Mouse (Mus musculus): Measurements from ENCODE around the gene Atp2a1. TPM values are rescaled to one million over a fixed set of nuclear protein-coding genes. Genes with fewer than 3 reads are reported as not detected.

Atp2a1 gene
- polyA plus RNA-seq, 1 experiment from 2014 or later: 0.58 TPM

DNA sequence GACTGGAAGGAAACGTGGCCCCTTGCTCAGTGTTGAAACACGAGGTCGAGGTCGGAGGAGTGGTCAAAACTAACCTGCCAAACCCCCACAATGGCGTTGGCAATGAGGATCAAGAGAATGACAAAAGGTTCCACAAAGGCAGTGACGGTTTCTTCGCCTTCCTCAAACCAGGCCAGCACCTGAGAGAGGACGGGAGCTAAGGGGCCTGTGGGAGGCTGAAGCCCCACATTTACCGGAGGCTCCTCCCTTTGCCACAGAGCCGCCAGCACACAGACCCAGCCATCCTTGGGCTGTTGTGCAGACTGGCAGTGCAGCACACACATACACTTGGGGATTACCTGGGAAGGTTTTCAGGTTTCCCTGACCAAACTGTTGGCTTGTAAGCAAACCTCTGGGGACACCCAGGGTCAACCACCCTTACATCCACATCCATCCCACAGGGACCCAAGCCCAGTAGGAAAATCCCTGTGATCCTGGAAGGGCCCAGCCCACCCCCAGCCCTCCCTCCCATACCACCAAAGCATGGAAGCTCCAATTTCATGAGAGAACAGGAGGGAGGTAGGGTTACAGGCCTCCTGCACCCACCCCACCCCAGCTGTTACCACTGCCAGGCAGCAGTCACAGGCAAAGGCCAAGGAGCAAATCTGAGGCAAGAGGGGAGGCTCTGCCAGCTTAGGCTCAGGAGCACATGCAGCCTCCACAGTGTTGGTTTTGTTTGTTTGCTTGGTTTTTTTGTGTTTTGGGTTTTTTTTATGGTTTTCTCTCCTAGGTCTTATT is 2.1 kb downstream of the Atp2a1 start:
- Histone ChIP-seq H3K4me2 (no peak overlapping the region), H3K27ac (no peak overlapping the region), H3K4me1 (no peaks in the 10 kb centered on the region), H3K27me3 (replicated peaks) (0 out of 2 replicates have a peak, but pooled peaks cover 3% of the 10 kb centered on the region), H3K4me3 (no peak overlapping the region), H3K9ac (no peak overlapping the region), H3K9me3 (no peaks in the 10 kb centered on the region), H3K36me3 (replicated peaks) (no peaks in the 10 kb centered on the region)
- 58% methylated on average over 10 of the region's 10 CpGs for WGBS
- no peak for ATAC-seq (replicated peaks)

DNA sequence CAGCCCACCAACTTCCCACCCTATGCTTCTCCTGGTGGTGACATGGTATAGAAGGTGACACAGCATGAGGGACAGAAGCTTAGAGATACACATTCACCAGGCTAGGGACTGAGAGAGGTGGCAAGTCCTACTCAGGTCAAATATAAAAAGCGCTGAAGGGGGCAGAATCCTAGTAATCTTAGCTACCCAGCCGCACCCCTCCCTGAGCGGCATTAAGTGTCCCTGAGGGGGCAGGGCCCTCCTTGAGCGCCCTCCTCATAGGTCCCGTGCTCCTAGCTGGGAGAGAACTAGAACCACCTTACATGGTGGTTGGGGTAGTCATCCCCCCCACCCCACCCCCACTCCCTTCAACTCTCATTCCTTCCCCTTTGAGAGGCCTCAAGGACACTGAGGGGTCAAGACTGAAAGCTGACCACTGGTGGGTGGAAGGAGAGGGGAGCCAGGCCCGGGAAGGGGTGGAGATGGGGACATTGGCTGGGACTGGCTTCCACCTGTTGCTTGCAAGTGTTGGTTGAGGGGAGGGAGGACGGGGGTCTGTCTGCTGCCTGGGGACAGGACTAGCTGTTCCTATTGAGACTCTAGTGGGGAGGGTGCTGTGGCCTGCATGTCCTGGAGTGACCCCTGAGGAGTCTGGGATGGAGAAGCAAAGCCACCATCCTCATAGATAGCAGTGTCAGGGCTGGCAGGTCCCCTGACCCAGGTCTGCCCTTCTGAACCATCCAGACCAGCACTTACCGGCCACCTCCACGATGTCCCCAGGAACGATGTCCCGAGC is 3.9 kb downstream of the Atp2a1 start:
- no peak overlapping the region for H3K4me3 ChIP-seq
- H3K4me1 ChIP-seq: no peaks in the 10 kb centered on the region
- ATAC-seq (replicated peaks): no peak
- no peak overlapping the region for H3K9ac ChIP-seq
- WGBS: 79% methylated on average over 11 of the region's 11 CpGs
- 0 out of 2 replicates have a peak, but pooled peaks cover 3% of the 10 kb centered on the region for H3K27me3 ChIP-seq (replicated peaks)
- H3K27ac ChIP-seq: no peak overlapping the region
- H3K9me3 ChIP-seq: no peaks in the 10 kb centered on the region
- H3K36me3 ChIP-seq (replicated peaks): no peaks in the 10 kb centered on the region
- no peak overlapping the region for H3K4me2 ChIP-seq

DNA sequence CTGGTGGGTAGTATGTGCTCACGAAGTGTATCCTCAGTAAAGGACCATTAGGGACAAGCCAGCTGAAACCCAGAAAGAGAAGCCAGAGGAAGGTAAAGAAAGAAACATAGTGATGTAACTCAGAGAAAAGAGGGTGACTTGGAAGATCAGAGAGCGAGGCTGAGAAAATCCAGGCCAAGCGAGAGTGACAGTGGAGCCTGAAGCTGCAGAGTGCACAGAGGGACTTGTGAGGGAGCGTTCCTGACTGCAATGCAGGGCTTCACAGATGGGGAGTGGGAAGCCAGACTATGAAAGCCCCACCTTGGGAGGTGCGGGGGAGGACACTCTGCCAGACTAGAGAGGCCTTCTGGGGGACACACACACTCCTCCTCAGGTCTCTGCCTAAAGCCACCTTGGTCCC is 4.7 kb downstream of the Atp2a1 start:
- H3K27me3 ChIP-seq (replicated peaks): 0 out of 2 replicates have a peak, but pooled peaks cover 3% of the 10 kb centered on the region

GRCm38 (mm10) chr7:126456382-126457266 is 6.3 kb downstream of the Atp2a1 start:
- Histone ChIP-seq H3K9me3 (no peaks in the 10 kb centered on the region), H3K27ac (no peak overlapping the region), H3K4me3 (no peak overlapping the region), H3K9ac (no peak overlapping the region), H3K4me2 (no peak overlapping the region), H3K4me1 (no peaks in the 10 kb centered on the region), H3K36me3 (replicated peaks) (no peaks in the 10 kb centered on the region), H3K27me3 (replicated peaks) (no peaks in the 10 kb centered on the region)
- no peak for ATAC-seq (replicated peaks)
- 90% methylated on average over 17 of the region's 17 CpGs for WGBS

More for the DNA sequence above, 4.7 kb downstream of the Atp2a1 start:
- Histone ChIP-seq H3K4me1 (no peaks in the 10 kb centered on the region), H3K4me3 (no peak overlapping the region), H3K9ac (no peak overlapping the region), H3K9me3 (no peaks in the 10 kb centered on the region), H3K4me2 (no peak overlapping the region), H3K36me3 (replicated peaks) (no peaks in the 10 kb centered on the region), H3K27ac (no peak overlapping the region)
- no peak for ATAC-seq (replicated peaks)
- 81% methylated on average over 5 of the region's 5 CpGs for WGBS

DNA sequence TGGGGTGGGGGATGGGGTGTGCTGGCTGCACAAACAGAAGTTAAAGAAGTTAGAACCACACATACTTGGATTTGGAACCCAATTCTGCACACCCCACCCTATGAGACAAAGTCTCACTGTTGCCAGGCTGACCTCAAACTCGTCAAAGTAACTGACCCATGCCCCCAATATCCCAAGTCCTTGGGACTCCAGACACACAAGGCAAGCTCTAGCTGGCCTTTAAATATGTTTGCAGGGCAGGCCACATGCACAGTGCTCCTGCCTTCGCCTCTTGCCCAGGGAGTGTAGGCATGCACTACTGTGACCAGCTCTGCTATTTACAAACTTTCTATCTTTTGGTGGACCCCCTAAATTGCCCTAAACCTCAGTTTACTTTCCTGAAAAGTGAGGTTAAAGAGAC is 7.7 kb downstream of the Atp2a1 start:
- no peaks in the 10 kb centered on the region for H3K9me3 ChIP-seq
- H3K4me3 ChIP-seq: no peak overlapping the region
- no peak overlapping the region for H3K27ac ChIP-seq
- WGBS: 74% methylated on average over 2 of the region's 2 CpGs
- no peaks in the 10 kb centered on the region for H3K36me3 ChIP-seq (replicated peaks)
- H3K4me2 ChIP-seq: no peak overlapping the region
- H3K9ac ChIP-seq: no peak overlapping the region
- ATAC-seq (replicated peaks): no peak
- H3K27me3 ChIP-seq (replicated peaks): no peaks in the 10 kb centered on the region
- H3K4me1 ChIP-seq: no peaks in the 10 kb centered on the region

- Histone ChIP-seq H3K27me3 (replicated peaks) (no peaks in the 10 kb centered on the region), H3K9me3 (no peaks in the 10 kb centered on the region), H3K4me3 (no peak overlapping the region), H3K27ac (no peak overlapping the region), H3K4me1 (no peaks in the 10 kb centered on the region), H3K36me3 (replicated peaks) (no peaks in the 10 kb centered on the region), H3K4me2 (no peak overlapping the region), H3K9ac (no peak overlapping the region)
- WGBS: 80% methylated on average over 7 of the region's 7 CpGs
- no peak for ATAC-seq (replicated peaks)
These were observed 9.0 kb downstream of the Atp2a1 start for GRCm38 (mm10) chr7:126453861-126454260.

GRCm38 (mm10) chr7:126452244-126452643 is 10.7 kb downstream of the Atp2a1 start:
- no peaks in the 10 kb centered on the region for H3K9me3 ChIP-seq
- H3K27me3 ChIP-seq (replicated peaks): no peaks in the 10 kb centered on the region
- no peaks in the 10 kb centered on the region for H3K4me1 ChIP-seq
- H3K4me3 ChIP-seq: no peak overlapping the region
- no peak overlapping the region for H3K4me2 ChIP-seq
- WGBS: 93% methylated on average over 3 of the region's 3 CpGs
- H3K27ac ChIP-seq: no peak overlapping the region
- no peaks in the 10 kb centered on the region for H3K36me3 ChIP-seq (replicated peaks)
- no peak for ATAC-seq (replicated peaks)
- no peak overlapping the region for H3K9ac ChIP-seq

DNA sequence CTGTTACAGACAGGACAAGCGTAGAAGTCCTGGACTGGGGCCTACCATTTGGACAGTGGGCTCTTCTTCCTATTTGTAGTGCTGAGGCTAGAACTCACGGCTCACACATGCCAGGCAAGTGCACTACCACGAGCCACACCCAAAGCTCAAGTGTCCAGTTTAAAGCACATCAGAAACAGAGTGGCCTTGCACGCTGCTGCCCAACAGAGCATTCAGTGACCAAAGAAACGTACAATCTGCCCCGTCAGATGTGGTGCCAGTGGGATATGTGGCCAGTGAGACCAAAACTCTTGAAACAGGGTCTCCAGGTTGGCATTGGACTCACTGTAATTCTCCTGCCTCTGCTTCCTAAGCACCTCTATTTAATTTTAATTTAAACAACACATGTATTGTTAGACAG is 12.3 kb downstream of the Atp2a1 start:
- 91% methylated on average over 6 of the region's 6 CpGs for WGBS
- no peaks in the 10 kb centered on the region for H3K4me1 ChIP-seq
- no peak overlapping the region for H3K9ac ChIP-seq
- no peak overlapping the region for H3K27ac ChIP-seq
- H3K4me2 ChIP-seq: no peak overlapping the region
- ATAC-seq (replicated peaks): no peak
- no peaks in the 10 kb centered on the region for H3K9me3 ChIP-seq
- H3K36me3 ChIP-seq (replicated peaks): no peaks in the 10 kb centered on the region
- no peaks in the 10 kb centered on the region for H3K27me3 ChIP-seq (replicated peaks)
- H3K4me3 ChIP-seq: no peak overlapping the region

DNA sequence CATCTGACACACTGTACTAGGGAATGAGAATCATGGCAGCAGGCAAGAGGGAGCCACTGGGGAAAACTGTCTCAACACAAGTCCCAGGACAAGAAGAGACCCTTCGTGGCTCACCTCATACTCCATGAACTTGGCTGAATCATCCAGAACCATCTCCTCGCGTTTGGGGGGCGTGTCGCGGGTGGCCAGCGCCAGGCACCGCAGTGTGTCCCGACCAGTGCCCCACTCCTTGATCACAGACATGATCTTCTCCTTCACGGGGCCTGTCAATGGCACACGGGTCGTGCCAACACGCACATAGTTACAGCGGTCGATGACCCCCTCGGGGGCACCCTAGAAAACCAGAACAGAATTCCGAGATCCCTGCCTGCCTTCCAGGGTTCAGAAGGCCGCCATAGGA is 12.9 kb downstream of the Atp2a1 start:
- H3K4me2 ChIP-seq: no peak overlapping the region
- no peak overlapping the region for H3K4me3 ChIP-seq
- H3K27ac ChIP-seq: no peak overlapping the region
- WGBS: 92% methylated on average over 18 of the region's 18 CpGs
- ATAC-seq (replicated peaks): no peak
- no peaks in the 10 kb centered on the region for H3K27me3 ChIP-seq (replicated peaks)
- no peaks in the 10 kb centered on the region for H3K4me1 ChIP-seq
- 0 out of 2 replicates have a peak, but pooled peaks cover 6% of the 10 kb centered on the region for H3K36me3 ChIP-seq (replicated peaks)
- H3K9ac ChIP-seq: no peak overlapping the region
- H3K9me3 ChIP-seq: no peaks in the 10 kb centered on the region

GRCm38 (mm10) chr7:126448481-126448880 is 14.4 kb downstream of the Atp2a1 start:
- ATAC-seq (replicated peaks): no peak
- H3K4me1 ChIP-seq: no peaks in the 10 kb centered on the region
- H3K4me3 ChIP-seq: no peak overlapping the region
- H3K9me3 ChIP-seq: no peaks in the 10 kb centered on the region
- WGBS: 91% methylated on average over 19 of the region's 19 CpGs
- H3K27ac ChIP-seq: no peak overlapping the region
- no peaks in the 10 kb centered on the region for H3K27me3 ChIP-seq (replicated peaks)
- H3K4me2 ChIP-seq: no peak overlapping the region
- no peak overlapping the region for H3K9ac ChIP-seq
- peaks cover 15% of the 10 kb centered on the region; the same call in 1 of the 2 replicates for H3K36me3 ChIP-seq (replicated peaks)

- H3K9me3 ChIP-seq: no peaks in the 10 kb centered on the region
- H3K36me3 ChIP-seq (replicated peaks): peaks cover 15% of the 10 kb centered on the region; the same call in 1 of the 2 replicates
- H3K4me1 ChIP-seq: no peaks in the 10 kb centered on the region
- H3K4me2 ChIP-seq: no peak overlapping the region
- ATAC-seq (replicated peaks): no peak
- H3K4me3 ChIP-seq: no peak overlapping the region
- H3K9ac ChIP-seq: no peak overlapping the region
- 89% methylated on average over 21 of the region's 21 CpGs for WGBS
- H3K27ac ChIP-seq: no peak overlapping the region
- no peaks in the 10 kb centered on the region for H3K27me3 ChIP-seq (replicated peaks)
These were observed 16.7 kb downstream of the Atp2a1 start for GRCm38 (mm10) chr7:126446217-126446616.
